Mouse (Mus musculus) bone marrow macrophage, adult 2 months (primary cell): ENCODE data around the gene Limd1.

ENCODE experiments used
- CTCF ChIP-seq: IDR thresholded peaks from 2 replicates; pipeline ENCODE4 v1.5.1; 2012; ENCODE audit warnings: low read depth, mild to moderate bottlenecking, low read length, moderate library complexity
- POLR2A ChIP-seq: IDR thresholded peaks from 2 replicates; pipeline ENCODE4 v1.6.1; 2012; ENCODE audit warnings: mild to moderate bottlenecking, low read depth, low read length, borderline replicate concordance

DNA sequence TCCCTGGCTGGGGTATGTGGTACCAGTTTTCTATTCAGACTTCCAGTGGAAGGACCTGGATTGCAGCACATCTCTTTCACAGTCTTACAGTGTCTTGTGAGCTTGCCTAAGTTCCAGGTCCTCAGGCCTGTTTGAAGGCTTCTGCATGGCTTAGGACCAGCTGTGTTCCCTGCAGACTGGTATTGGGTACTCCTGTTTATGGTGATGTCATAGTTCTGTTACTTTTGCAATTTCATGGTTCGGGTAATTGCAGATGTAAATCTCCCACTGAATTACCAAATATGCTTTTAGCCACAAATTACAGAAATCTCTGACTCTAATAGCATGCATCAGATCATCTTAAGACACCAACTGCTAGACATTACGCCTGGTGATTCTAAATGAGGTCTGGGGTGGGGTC is 36.6 kb downstream of the Limd1 start:
- TF ChIP-seq CTCF (no peak), POLR2A (no peak)
